Mouse (Mus musculus) layer of hippocampus, adult 18-20 months (tissue): ENCODE data around the gene Zfp687. TPM values are rescaled to one million over a fixed set of nuclear protein-coding genes. Genes with fewer than 3 reads are reported as not detected.

Source experiments
- DNase-seq, 2 experiments: peaks; one replicate each; pipeline ENCODE4 v3.0.0; 2022; ENCODE audit warnings: low spot score in 2 of 2
- total RNA-seq, 2 experiments: library from RNA; stranded (reverse); gene quantifications; 2 replicates each; pipeline ENCODE4 v1.2.3; 2021

Gene Zfp687
- total RNA-seq, 2 experiments from 2014 or later: 24.4 to 26.2 TPM

GRCm38 (mm10) chr3:95018741-95019140 lies 3.5 kb upstream of the Zfp687 start:
- no peak for DNase-seq

DNA sequence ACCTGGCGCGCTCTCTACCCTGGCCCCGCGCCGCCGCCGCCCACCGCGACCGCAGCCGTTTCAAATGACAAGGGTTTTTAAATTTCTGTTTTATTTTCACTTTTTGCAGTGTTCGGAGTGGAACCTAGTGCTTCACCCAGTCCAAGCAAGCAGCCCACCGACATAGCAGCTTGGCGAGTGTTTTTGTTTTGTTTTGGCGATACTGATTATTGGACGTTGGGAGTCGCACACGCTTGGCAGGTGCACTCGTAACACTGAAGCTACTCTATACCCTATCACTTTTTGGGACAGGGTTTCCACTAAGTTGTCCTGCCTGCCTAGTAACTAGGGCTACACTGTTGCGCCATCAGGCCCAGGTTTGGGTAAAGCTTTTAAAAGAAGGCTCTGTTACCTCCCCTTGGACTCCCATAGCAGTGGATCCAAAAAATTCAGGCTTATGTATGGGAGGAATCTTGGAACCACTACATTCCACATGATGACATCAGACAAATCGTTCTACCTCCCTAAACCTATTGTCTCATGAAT lies 1.3 kb upstream of the Zfp687 start:
- DNase-seq: no peak

GRCm38 (mm10) chr3:95015891-95016531 lies 763 bp upstream of the Zfp687 start:
- DNase-seq: peak; percentile 91 to 95

DNA sequence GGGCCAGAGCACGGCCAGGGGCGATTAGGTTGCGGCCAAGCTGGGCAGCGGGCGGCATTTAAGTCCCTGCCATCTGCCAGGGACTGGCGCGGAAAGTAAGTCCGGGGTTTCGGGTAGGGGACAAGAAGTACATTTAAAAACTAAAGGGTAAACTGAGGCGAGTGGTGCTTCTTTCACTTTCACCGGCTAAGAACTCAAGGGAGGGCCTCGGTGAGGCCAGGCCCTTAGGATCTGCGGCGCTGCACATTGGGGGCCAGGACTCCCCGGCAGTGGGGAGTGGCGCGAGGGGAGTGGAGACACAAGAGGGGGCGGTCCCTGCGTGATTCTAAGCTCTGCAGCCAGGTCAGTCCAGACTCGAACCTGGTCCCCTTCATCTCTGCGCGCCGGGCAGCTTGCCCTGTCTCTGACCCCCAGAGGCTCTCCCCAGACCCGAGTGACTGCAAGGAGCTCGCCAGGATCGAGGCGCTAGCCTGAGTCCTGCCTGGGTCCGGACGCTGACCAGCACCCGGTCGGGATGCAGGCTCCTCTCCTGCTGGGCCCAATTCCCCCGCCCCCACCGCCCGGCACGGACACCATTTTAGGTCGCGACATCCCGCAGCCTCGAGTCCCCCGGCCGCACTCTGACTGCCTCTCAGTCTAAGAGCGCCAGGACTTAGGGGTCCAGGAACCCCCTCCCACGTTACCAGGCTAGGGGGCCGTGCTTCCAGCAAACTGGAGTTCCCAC lies 658 bp downstream of the Zfp687 start:
- DNase-seq: peak in 1 of 2 experiments; percentile 30

GRCm38 (mm10) chr3:95013699-95014427 lies 1.4 kb downstream of the Zfp687 start:
- no peak for DNase-seq

- DNase-seq: no peak
These were observed 2.3 kb downstream of the Zfp687 start for GRCm38 (mm10) chr3:95012982-95013381.

DNA sequence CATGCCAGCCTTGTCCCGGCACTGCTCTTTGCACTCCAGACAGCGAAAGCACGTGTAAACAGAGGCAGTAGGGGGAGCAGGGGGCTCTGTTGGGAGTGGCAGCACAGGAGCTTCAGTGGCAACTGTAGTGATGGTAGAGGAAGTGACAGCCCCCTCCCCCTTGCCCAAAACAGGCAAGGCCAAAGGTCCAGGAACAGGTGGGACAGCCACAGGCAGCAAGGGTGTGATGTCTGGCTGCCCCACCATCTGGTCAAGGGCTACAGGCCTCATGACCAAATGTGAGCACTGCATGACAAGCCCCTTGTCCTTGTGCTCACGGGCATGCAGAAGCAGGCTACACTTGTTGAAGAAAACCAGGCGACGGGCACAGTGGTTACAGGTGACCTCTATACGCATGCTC lies 4.9 kb downstream of the Zfp687 start:
- no peak for DNase-seq

- no peak for DNase-seq
These were observed 7.5 kb downstream of the Zfp687 start for GRCm38 (mm10) chr3:95007706-95008105.

- no peak for DNase-seq
These were observed 9.6 kb downstream of the Zfp687 start for GRCm38 (mm10) chr3:95005651-95006050.

- DNase-seq: no peak
These were observed 12.0 kb downstream of the Zfp687 start for GRCm38 (mm10) chr3:95003273-95003672.

DNA sequence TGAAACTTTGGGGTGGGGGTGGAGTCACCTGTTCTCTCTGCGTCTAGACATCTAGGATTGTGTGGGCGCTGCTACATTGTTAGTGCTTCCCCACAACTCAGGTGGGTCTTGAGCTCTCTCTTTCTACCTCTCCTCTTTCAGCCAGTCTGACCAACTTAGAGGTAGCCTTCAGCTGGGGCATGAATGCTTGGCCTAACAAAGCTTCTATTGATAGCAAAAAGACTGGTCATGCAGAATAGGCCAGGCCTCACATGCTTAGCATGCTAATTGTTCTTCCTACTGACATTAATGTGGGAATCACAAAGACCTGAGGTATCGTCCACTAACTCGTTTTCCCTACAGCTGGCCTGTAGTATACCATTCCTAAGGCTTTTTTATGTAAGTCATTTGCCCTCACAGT lies 12.7 kb downstream of the Zfp687 start:
- DNase-seq: no peak

- DNase-seq: peak; percentile 68 to 88
These were observed 18.3 kb downstream of the Zfp687 start for GRCm38 (mm10) chr3:94996946-94997345.

- no peak for DNase-seq
These were observed 26.0 kb downstream of the Zfp687 start for GRCm38 (mm10) chr3:94989159-94989761.

DNA sequence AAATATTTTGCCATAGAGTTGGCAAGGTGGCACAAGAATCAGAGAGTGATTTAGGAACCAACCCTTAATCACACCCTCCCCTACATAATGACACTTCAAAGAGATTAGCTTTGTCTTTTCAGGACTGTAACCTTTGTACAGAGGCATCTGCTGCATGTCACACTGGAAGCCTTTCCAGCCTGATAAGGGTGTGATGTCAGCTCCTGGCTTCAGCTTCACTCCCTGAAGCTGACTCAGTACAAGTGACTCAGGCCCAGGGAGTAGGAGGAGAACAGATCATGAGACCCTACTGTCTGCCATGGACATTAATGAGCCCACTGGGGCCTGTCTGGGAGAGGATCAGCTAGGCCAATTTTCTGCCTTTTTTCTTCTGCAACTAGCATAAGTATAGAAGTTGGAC lies 27.7 kb downstream of the Zfp687 start:
- DNase-seq: peak in 1 of 2 experiments; percentile 34

- DNase-seq: no peak
These were observed 29.7 kb downstream of the Zfp687 start for GRCm38 (mm10) chr3:94985513-94985912.

DNA sequence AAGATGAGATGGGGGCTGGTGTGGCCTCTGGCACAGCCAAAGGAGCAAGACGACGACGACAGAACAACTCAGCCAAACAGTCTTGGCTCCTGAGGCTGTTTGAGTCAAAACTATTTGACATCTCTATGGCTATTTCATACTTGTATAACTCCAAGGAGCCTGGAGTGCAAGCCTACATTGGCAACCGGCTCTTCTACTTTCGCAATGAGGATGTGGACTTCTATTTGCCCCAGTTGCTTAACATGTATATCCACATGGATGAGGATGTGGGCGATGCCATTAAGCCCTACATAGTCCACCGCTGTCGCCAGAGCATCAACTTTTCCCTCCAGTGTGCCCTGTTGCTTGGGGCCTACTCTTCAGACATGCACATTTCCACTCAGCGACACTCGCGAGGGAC lies 30.9 kb downstream of the Zfp687 start:
- no peak for DNase-seq

DNA sequence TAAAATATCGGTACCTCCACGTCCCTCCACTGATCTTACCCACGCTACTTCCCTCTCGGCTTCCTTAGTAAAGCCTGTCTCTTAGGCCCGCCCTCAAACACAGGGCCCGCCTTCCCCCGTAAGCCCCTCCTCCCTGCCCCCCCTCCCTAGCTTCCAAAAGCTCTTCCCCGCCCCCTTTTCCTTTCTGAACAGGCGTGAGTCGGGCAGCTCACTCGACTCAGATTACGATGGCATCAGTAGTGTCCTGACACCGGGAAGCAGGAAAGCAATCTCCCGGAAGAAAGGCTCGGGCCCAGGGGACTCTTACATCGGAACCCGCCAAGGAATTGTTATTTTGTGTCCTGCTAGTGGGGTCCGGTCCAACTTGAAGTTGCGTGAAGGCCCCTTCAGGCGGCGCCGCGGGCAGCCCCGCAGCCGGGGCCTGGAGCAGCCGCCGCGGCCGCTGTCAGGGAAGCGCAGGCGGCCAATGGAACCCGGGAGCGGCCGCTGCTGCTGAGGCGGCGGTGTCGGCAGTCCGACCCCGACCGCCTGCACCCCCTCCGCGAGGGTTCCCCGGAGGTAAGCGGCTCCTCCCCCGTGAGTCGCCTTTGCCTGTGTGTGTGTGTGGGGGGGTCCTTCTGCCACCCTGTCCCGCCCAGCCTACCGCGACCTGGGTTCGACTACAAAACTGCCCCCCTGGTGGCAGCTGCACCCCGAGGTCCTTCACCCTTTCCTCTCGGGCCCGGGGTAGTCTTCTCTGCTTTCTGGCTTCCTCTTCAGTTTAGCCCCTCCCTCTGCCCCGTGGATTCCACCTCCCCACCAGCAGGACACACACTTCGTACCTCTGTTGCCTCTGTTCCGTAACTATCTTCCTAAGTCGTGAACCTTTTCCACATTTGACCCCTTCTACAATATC lies 40.5 kb downstream of the Zfp687 start, which contains the start of gene Pi4kb:
TSS of gene Pi4kb (plus strand) at position 204 of the 895 bp plus-strand sequence.
- peak; percentile 75 to 89 for DNase-seq

DNA sequence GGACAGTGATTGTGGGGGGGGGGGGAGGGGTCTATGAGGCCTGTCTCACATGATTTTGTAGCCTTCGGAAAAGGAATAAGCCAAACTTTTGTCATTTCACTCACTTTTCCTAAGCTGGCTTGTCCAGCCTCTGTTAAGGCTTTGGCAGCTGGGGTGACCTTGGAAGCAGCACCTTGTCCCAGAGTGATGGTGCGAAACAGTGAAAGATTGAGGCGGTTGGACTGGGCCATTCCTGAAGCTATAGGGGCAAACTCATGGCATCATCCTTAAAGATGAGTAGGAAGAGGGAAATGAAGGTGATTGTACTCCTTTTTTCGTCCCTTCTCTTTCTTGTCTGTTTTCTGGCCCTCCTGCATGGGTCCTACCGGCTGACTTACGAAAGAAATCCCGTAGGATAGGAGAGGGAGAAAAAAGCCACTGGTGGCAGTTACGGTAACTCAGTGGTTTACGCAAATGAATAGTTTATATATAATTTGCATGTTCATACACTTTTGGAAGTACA lies 41.2 kb downstream of the Zfp687 start:
- DNase-seq: peak in 1 of 2 experiments; percentile 25

DNA sequence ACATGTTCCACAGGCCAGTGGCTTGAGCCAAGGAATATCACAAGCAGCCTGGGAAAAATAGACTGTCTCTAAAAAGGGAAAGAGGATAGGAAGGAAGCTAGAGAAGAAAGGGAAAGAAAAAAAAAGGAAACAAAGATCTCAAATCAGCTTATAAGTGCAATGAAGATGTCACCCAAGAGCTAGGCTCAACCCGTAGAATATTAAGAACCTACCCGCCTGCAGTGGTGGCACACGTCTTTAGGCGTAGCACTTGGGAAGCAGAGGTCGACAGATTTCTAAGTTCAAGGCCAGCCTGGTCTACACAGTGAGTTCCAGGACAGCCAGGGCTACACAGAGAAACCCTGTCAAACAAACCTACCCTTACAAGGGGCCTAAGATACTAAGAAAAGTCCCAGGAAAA lies 41.6 kb downstream of the Zfp687 start:
- no peak for DNase-seq

DNA sequence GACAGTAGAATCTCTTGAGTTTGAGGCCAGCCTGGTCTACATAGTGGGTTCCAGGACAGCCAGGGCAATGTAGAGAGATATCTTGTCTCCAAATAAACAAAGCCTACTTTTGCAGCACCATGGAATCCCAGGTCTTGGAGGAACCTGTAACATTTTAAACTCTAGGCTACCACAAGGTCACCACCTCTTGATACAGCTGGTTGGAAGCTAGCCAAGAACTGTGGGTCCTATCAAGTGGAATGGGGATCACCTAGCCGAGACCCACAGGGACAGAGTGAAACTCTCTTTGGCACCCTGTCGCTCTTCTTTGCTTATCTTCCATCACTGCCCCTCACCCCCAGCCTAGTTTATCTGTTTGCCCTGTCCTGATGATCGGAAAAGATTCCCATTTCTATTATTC lies 42.7 kb downstream of the Zfp687 start:
- DNase-seq: no peak
